Mouse (Mus musculus) neural tube, embryonic 14.5 days (tissue): ENCODE measurements around the gene Spem1. TPM values are rescaled to one million over a fixed set of nuclear protein-coding genes. Genes with fewer than 3 reads are reported as not detected.

Source experiments
- ATAC-seq: fragments of 200-750 bp; cut with Nextera tagmentation; 2 replicates; pipeline ENCODE4 v1.8.0; 2017; ENCODE audit warnings: low read depth, mild to moderate bottlenecking, moderate TSS enrichment, moderate library complexity
- H3K27ac ChIP-seq: fragments of 300-500 bp; sonication (generic); 2 replicates; pipeline ENCODE4 v1.5.1; 2014; ENCODE audit warnings: low read depth, mild to moderate bottlenecking, control low read depth, low read length, moderate library complexity, mixed read lengths
- H3K27me3 ChIP-seq: fragments of 300-500 bp; sonication (generic); 2 replicates; pipeline ENCODE4 v1.6.1; 2014; ENCODE audit warnings: low read length; ENCODE audit not compliant: control insufficient read depth, insufficient read depth
- H3K36me3 ChIP-seq: fragments of 300-500 bp; sonication (generic); 2 replicates; pipeline ENCODE4 v1.6.1; 2014; ENCODE audit warnings: low read length, mixed read lengths; ENCODE audit not compliant: control insufficient read depth, insufficient read depth
- H3K4me1 ChIP-seq: fragments of 300-500 bp; sonication (generic); 2 replicates; pipeline ENCODE4 v1.6.1; 2014; ENCODE audit warnings: low read length; ENCODE audit not compliant: control insufficient read depth, insufficient read depth
- H3K4me2 ChIP-seq: fragments of 300-500 bp; sonication (generic); 2 replicates; pipeline ENCODE4 v1.6.1; 2014; ENCODE audit warnings: mild to moderate bottlenecking, low read depth, low read length, control low read depth
- H3K4me3 ChIP-seq: fragments of 300-500 bp; sonication (generic); 2 replicates; pipeline ENCODE4 v1.5.1; 2014; ENCODE audit warnings: low read depth, low read length, control low read depth, mixed read lengths
- H3K9ac ChIP-seq: fragments of 300-500 bp; sonication (generic); replicated peaks from 2 replicates; pipeline ENCODE4 v1.6.1; 2014; ENCODE audit warnings: low read depth, mild to moderate bottlenecking, control low read depth, low read length, mixed read lengths
- H3K9me3 ChIP-seq: fragments of 300-500 bp; sonication (generic); 2 replicates; pipeline ENCODE4 v1.6.1; 2016; ENCODE audit warnings: low read length; ENCODE audit not compliant: control insufficient read depth
- WGBS: fragments of 180-500 bp; shearing (Covaris S2); extraction: QIAGEN DNeasy Blood & Tissue Kit; methylation state at CpG from one replicate; pipeline ENCODE4 v1.1.7; 2014; 5-methylcytosine and 5-hydroxymethylcytosine counted together
- polyA plus RNA-seq: library from polyadenylated mRNA; unstranded; fragments of >200 nt; fragmentation: Nextera tagmentation; extraction: Ambion mirVana; gene quantifications from 2 replicates; pipeline ENCODE4 v1.2.1, GENCODE M21; 2014

Gene Spem1
- polyA plus RNA-seq, 1 experiment from 2014 or later, result 0.40 TPM

GRCm38 (mm10) chr11:69797924-69798323 is 24.1 kb downstream of the Spem1 start:
- no peak for ATAC-seq
- H3K36me3 ChIP-seq, result 0 out of 2 replicates have a peak, but pooled peaks cover 4% of the 10 kb centered on the region
- H3K4me1 ChIP-seq, result peaks cover 27% of the 10 kb centered on the region
- H3K9me3 ChIP-seq, result no peaks in the 10 kb centered on the region
- peaks cover 3% of the 10 kb centered on the region; the same call in 1 of the 2 replicates for H3K27me3 ChIP-seq
- H3K4me3 ChIP-seq, result no peak overlapping the region
- no peak overlapping the region for H3K4me2 ChIP-seq
- H3K27ac ChIP-seq, result no peak overlapping the region
- H3K9ac ChIP-seq, result no peak overlapping the region
- WGBS, result 76% methylated on average over 7 of the region's 7 CpGs

GRCm38 (mm10) chr11:69795983-69796435 is 26.0 kb downstream of the Spem1 start:
- H3K9me3 ChIP-seq, result no peaks in the 10 kb centered on the region
- no peaks in the 10 kb centered on the region for H3K27me3 ChIP-seq
- H3K4me1 ChIP-seq, result peaks cover 12% of the 10 kb centered on the region
- H3K4me2 ChIP-seq, result peak overlapping the region; percentile 57
- no peak overlapping the region for H3K27ac ChIP-seq
- H3K4me3 ChIP-seq, result peak overlapping the region; percentile 27
- no peak for ATAC-seq
- no peak overlapping the region for H3K9ac ChIP-seq
- 3% methylated on average over 13 of the region's 13 CpGs for WGBS
- H3K36me3 ChIP-seq, result 0 out of 2 replicates have a peak, but pooled peaks cover 4% of the 10 kb centered on the region

GRCm38 (mm10) chr11:69795168-69795982 is 26.6 kb downstream of the Spem1 start, which contains the start of gene Chrnb1:
TSS of gene Chrnb1 (minus strand) at chr11:69795943.
- no peak within 1 kb of the TSS for H3K27ac ChIP-seq
- WGBS, result 2% methylated on average over 52 of the region's 52 CpGs
- 0 out of 2 replicates have a peak, but pooled peaks cover 4% of the 10 kb centered on the region for H3K36me3 ChIP-seq
- H3K4me2 ChIP-seq, result peak within 1 kb of the TSS; percentile 57
- ATAC-seq, result peak; percentile 93
- H3K4me3 ChIP-seq, result peak within 1 kb of the TSS; percentile 27
- H3K9ac ChIP-seq, result no peak within 1 kb of the TSS; the same call in 1 of the 2 replicates
- H3K27me3 ChIP-seq, result no peaks in the 10 kb centered on the region
- no peaks in the 10 kb centered on the region for H3K9me3 ChIP-seq
- H3K4me1 ChIP-seq, result peaks cover 11% of the 10 kb centered on the region

- H3K27ac ChIP-seq, result no peak overlapping the region
- no peak overlapping the region for H3K4me2 ChIP-seq
- no peak overlapping the region for H3K4me3 ChIP-seq
- no peak for ATAC-seq
- 65% methylated on average over 5 of the region's 5 CpGs for WGBS
- H3K27me3 ChIP-seq, result no peaks in the 10 kb centered on the region
- no peaks in the 10 kb centered on the region for H3K9me3 ChIP-seq
- 0 out of 2 replicates have a peak, but pooled peaks cover 4% of the 10 kb centered on the region for H3K36me3 ChIP-seq
- no peak overlapping the region for H3K9ac ChIP-seq
- no peaks in the 10 kb centered on the region for H3K4me1 ChIP-seq
These were observed 28.6 kb downstream of the Spem1 start for GRCm38 (mm10) chr11:69793429-69793828.

GRCm38 (mm10) chr11:69791420-69791819 is 30.6 kb downstream of the Spem1 start:
- H3K27me3 ChIP-seq, result no peaks in the 10 kb centered on the region
- H3K27ac ChIP-seq, result no peak overlapping the region
- no peaks in the 10 kb centered on the region for H3K36me3 ChIP-seq
- no peak overlapping the region for H3K4me2 ChIP-seq
- no peaks in the 10 kb centered on the region for H3K4me1 ChIP-seq
- H3K9me3 ChIP-seq, result no peaks in the 10 kb centered on the region
- WGBS, result 70% methylated on average over 5 of the region's 5 CpGs
- no peak overlapping the region for H3K9ac ChIP-seq
- no peak for ATAC-seq
- H3K4me3 ChIP-seq, result no peak overlapping the region

- 70% methylated on average over 5 of the region's 5 CpGs for WGBS
- no peak for ATAC-seq
- H3K36me3 ChIP-seq, result no peaks in the 10 kb centered on the region
- H3K4me1 ChIP-seq, result no peaks in the 10 kb centered on the region
- H3K27ac ChIP-seq, result no peak overlapping the region
- H3K27me3 ChIP-seq, result no peaks in the 10 kb centered on the region
- no peak overlapping the region for H3K4me2 ChIP-seq
- H3K9me3 ChIP-seq, result no peaks in the 10 kb centered on the region
- H3K9ac ChIP-seq, result no peak overlapping the region
- no peak overlapping the region for H3K4me3 ChIP-seq
These were observed 32.5 kb downstream of the Spem1 start for GRCm38 (mm10) chr11:69789431-69789830.

GRCm38 (mm10) chr11:69787306-69787705 is 34.7 kb downstream of the Spem1 start:
- Histone ChIP-seq H3K4me1 (no peaks in the 10 kb centered on the region), H3K27me3 (no peaks in the 10 kb centered on the region), H3K4me3 (no peak overlapping the region), H3K36me3 (no peaks in the 10 kb centered on the region), H3K9ac (no peak overlapping the region), H3K4me2 (no peak overlapping the region), H3K27ac (no peak overlapping the region), H3K9me3 (no peaks in the 10 kb centered on the region)
- ATAC-seq, result no peak
- WGBS, result 87% methylated on average over 5 of the region's 5 CpGs

- Histone ChIP-seq H3K4me3 (no peak overlapping the region), H3K27me3 (no peaks in the 10 kb centered on the region), H3K9ac (no peak overlapping the region), H3K9me3 (no peaks in the 10 kb centered on the region), H3K4me2 (no peak overlapping the region), H3K4me1 (no peaks in the 10 kb centered on the region), H3K27ac (no peak overlapping the region), H3K36me3 (no peaks in the 10 kb centered on the region)
- ATAC-seq, result no peak
- WGBS, result 46% methylated on average over 15 of the region's 15 CpGs
These were observed 37.1 kb downstream of the Spem1 start for GRCm38 (mm10) chr11:69784793-69785272.

- H3K9me3 ChIP-seq, result no peaks in the 10 kb centered on the region
- no peak overlapping the region for H3K27ac ChIP-seq
- 19% methylated on average over 4 of the region's 4 CpGs for WGBS
- no peak overlapping the region for H3K9ac ChIP-seq
- H3K27me3 ChIP-seq, result no peaks in the 10 kb centered on the region
- H3K4me1 ChIP-seq, result no peaks in the 10 kb centered on the region
- no peak overlapping the region for H3K4me3 ChIP-seq
- H3K36me3 ChIP-seq, result no peaks in the 10 kb centered on the region
- no peak for ATAC-seq
- no peak overlapping the region for H3K4me2 ChIP-seq
These were observed 40.2 kb downstream of the Spem1 start for GRCm38 (mm10) chr11:69781828-69782227.
